Mouse (Mus musculus) adrenal gland (tissue): ENCODE results near the gene Eif4g2.

Source experiments
- intact Hi-C: fragments of 180-260 bp; cut with DNase I; formaldehyde crosslinking; loops from one replicate; pipeline ENCODE4 v1.15.1; 2025
- long read RNA-seq, 2 experiments: library from polyadenylated mRNA; unstranded; transcript quantifications; one replicate each; pipeline ENCODE4 v2.0.0; 2020; ENCODE audit warnings: borderline replicate concordance in 1 of 2; ENCODE audit not compliant: insufficient replicate concordance in 1 of 2

The Eif4g2 gene
- long read RNA-seq, experiment 1, full-length matches to known transcripts: 44 of 78 reads
- long read RNA-seq, experiment 1, partial matches to known transcripts: 31 of 78 reads
- long read RNA-seq, experiment 1, other reads (novel, unspliced or antisense): 3 of 78 reads
- long read RNA-seq, experiment 2, full-length matches to known transcripts: 25 of 83 reads
- long read RNA-seq, experiment 2, partial matches to known transcripts: 44 of 83 reads
- long read RNA-seq, experiment 2, other reads (novel, unspliced or antisense): 14 of 83 reads

DNA sequence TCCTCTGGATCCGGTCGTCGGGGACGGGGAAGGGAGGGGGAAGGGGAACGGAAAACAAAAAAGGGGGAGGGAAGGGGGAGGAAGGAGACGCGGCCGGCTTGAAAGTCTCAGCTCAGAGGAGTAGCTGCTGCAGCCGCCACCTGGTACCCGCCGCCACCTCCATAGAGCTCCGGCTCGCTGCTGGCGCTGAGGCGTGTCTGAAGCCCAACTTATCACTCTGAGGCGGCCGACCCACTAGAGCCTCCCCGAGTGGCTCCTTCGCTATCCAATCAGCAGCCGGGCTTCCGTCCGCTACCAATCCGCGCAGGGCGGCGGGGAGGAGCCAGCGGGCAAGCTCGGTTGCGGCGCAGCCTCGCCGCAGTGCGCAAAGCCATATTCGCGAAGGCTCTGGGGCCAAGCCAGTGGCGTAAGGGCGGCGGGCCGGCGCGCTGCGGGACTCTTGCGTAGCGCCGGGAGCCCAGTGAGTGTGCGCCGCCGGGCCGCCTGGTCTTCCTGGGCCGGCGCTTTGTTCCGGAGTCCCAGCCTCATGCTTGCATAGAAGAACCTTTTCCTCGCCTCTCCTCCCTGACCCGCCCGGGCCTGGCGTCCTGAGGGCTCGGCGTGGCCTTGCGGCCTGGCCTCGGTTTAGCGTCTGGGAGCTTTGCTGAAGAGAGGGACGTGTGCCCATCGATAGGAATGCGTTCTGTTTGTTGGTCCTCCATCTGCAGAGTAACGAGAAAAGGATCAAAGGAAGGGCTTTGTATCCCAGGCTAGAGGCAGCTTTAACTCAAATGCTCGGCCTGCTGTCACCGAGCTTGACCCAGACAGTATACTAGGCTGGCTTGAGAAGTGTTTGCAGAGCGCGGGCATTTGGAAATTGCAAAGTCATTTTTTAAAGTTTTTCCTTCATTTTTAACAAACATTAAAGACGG lies at the start of gene Eif4g2:
Gene Eif4g2 (minus strand): TSS at position 209 of the 911 bp plus-strand sequence.
- intact Hi-C loops: loop anchor here (2.0 kb wide), 1 partner anchor 40 kb away; no protein-coding TSS in a partner anchor

DNA sequence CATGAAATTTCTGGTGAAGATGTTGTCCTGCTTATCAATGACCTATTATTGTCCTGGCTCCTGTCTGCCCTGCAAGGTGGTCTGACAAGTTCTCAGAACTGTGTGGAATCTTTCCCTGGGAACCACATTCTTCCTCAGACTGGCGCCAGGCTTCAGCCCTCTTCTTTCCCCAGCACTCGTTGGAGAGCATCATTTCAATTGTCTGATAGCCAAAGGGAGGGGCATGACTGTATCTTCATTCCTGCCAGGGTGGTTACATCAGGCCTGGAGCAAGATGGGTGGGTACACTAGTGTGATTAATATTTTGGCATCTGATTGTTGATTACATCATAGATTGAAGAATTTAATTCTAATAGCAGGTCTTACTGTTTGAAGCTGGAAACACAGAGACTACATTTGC lies 49.8 kb upstream of the Eif4g2 start:
- intact Hi-C loops: no loop called here

DNA sequence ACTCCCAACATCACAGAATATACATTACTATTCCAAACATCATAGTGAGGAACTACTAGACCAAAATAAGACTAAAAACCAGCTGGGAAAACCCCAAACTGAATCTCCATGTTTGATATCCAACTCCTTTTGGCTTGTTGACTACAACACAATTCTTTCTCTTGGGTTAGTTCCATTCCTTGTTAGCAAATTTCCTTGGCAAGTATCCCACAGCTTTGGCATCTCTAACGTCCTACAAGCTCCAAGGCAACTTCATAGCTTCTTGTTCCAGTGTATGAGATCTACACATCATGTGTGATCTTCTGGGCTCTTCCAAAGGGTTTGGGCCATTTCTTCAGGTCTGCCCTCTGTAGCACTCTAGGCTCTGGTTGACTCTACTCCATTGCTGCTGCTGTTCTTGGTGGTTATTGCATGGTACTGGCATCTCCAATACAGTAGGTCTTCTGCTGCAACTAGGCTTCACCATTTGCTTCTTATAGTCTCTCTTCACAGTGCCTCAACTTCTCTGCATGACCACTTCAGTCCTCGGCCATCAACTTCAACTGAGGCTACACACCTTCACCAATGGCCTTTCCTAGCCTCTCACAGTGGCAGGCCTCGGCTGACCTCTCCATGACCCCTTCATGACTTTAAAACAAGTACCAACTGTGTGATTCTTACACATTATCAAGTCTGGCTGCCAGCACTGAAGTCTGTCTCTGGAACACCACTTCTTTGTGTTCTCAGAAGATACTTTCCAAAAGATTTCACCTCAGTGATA lies 44.0 kb upstream of the Eif4g2 start:
- intact Hi-C loops: no loop called here

GRCm38 (mm10) chr7:111123761-111124546 lies 41.1 kb upstream of the Eif4g2 start:
- intact Hi-C loops: loop anchor here (2.0 kb wide), 1 partner anchor 41 kb away; the partner anchor contains the start of gene Eif4g2

GRCm38 (mm10) chr7:111122531-111123130 lies 39.8 kb upstream of the Eif4g2 start:
- intact Hi-C loops: loop anchor here (2.0 kb wide), 1 partner anchor 40 kb away; the partner anchor contains the start of gene Eif4g2

DNA sequence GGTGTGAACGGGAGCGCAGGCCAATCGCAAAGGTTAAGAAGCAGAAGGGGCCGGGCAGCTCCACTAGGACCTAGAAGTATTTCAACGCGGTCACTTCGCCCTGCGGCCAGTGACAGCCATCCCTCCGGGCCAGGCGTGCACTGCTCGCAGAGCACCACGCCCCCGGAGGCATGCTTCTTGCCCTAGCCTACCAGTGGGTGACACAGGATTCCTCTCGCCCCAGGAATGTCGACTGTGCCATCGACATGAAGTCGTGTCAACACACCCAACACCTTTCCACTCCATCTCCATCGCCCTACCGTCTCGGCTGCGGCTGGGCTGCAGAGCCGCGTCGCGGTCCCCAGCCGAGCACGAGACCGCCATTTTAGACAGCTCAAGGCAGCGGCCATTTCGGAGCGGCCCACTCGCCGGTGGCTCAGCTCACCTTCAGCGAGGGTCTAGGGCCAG lies 39.3 kb upstream of the Eif4g2 start:
- intact Hi-C loops: loop anchor here (2.0 kb wide), 1 partner anchor 39 kb away; the partner anchor contains the start of gene Eif4g2

DNA sequence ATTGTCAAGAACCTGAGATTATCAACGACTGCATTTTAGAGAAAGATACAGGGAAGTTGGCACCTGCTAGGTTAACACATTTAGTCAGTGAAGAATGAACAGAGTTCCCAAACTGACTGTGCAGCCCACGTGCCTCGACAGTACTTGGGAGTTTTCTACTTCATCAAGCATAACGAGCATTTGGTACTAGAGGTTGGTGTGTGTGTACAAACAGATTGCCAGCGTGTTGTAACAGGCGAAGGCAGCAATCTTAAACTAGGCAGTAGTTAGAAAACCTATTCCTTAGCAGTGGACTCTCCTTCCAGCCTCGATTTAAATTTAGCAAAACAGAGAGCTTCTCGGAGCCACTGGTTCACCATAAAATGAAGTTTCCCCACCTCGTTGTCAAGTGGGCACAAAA lies 38.7 kb upstream of the Eif4g2 start:
- intact Hi-C loops: no loop called here

- intact Hi-C loops: no loop called here
Observed at GRCm38 (mm10) chr7:111109561-111109960, 26.7 kb upstream of the Eif4g2 start.

DNA sequence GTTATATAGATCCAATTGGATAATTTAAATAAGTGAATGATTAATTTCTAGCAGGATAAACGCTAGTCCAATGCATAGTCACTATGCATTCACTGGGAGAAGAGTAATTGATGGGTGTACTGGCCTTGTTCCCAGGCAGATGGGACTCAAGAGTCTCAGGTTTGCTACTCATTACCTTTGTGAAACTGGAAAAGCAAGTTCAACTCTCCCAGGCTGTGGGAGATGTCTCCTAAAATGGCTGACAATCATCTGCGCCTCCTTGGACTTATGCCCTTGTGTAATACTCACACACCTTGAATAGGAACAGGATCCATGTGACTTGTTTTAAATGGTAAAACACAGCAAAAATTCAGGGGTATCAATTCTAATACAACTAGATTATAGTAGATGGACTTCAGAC lies 26.3 kb upstream of the Eif4g2 start:
- intact Hi-C loops: no loop called here

GRCm38 (mm10) chr7:111098196-111098595 lies 15.4 kb upstream of the Eif4g2 start:
- intact Hi-C loops: no loop called here

DNA sequence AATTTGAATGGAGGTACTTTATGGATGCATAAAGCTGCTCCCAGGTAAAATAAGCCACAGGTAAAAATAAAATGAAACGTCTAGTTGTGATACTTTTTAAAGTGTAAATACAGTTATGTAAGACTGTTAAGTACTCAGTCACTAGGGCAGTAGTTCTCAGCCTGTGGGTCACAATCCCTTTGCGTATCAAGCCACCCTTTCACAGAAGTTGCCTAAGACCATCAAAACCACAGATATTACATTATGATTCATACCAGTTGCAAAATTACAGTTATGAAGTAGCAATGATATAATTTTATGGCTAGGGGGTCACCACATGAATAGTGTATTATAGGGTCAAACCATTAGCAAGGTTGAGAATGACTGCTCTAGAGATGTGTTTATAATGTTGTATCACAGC lies 12.3 kb upstream of the Eif4g2 start:
- intact Hi-C loops: no loop called here

DNA sequence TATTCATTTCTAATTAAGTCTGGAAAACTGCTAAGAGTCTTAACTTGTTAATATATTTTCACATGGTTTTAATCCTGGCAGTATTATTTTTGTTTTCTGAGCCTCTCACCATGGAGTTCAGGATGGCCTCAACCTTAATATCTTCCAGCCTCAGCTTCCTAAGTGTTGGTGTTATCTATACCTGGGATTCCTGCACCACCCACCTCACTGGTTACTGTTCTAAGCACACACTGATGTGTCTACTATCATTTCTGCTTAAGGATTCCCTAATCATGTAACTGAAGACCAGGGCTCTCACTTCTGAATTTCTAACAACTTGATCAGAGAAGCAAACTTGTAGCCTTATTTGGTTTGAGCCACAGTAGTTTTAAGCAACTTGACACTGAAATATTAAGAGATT lies 2.3 kb upstream of the Eif4g2 start:
- intact Hi-C loops: no loop called here

GRCm38 (mm10) chr7:111084443-111084842 lies 1.6 kb upstream of the Eif4g2 start:
- intact Hi-C loops: no loop called here

DNA sequence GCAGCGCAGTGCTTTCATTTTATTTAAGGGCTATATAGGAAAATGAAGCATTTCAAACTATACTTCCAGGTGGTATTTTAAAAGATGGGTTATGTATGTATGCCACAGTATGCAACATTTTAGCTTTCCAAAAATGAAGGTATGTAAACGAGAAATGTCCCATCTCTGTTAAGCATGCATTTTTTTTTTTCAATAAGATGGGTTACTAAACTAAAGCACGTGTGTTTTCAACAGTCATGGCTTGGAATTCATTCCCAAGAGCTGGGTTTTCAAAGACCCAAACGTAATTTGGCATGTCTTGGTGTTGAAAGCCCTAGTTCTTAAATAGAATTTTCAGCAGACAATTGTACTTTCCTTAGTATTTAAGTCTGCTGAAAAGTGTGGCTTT lies 897 bp upstream of the Eif4g2 start:
- intact Hi-C loops: loop anchor here (2.0 kb wide), 1 partner anchor 39 kb away; no protein-coding TSS in a partner anchor

- intact Hi-C loops: loop anchor here (2.0 kb wide), 1 partner anchor 41 kb away; no protein-coding TSS in a partner anchor
Observed at GRCm38 (mm10) chr7:111082043-111082821, 598 bp downstream of the Eif4g2 start.

- intact Hi-C loops: no loop called here
Observed at GRCm38 (mm10) chr7:111080876-111081275, 2.0 kb downstream of the Eif4g2 start.

- intact Hi-C loops: no loop called here
Observed at GRCm38 (mm10) chr7:111080026-111080425, 2.8 kb downstream of the Eif4g2 start.

GRCm38 (mm10) chr7:111078271-111078670 lies 4.6 kb downstream of the Eif4g2 start:
- intact Hi-C loops: no loop called here

DNA sequence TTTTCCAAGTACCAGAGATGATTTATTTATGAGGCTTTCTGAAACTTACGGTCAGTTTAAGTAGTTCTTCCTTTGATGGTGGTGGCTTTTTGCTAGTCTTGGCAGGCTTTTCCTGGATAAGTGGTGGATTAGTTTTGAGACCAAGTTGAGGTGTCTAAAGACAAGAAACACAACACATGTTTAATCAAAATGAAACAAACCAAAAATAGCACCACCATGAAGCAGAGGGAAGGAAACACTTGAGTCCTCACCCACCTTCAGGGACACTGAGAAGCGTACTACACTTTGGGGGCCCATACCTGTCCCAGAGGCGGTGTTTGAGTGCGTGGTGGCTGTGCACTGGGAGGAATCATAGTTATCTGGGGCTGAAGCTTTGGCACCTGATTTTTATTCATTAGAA lies 7.5 kb downstream of the Eif4g2 start:
- intact Hi-C loops: no loop called here
